Mouse (Mus musculus) spleen, postnatal 36 days (tissue): ENCODE data around the gene Fgfr2.
A peak's percentile ranks its signal among the peaks of the same experiment; 100 is the strongest.

ENCODE experiments used
- DNase-seq, 2 experiments: peaks; one replicate each; pipeline ENCODE4 v3.0.0; 2022; ENCODE audit warnings: low spot score in 2 of 2, mixed read lengths in 1 of 2

The Fgfr2 gene

GRCm38 (mm10) chr7:132339041-132339839 lies 783.9 kb downstream of the Fgfr2 start:
- no peak for DNase-seq

DNA sequence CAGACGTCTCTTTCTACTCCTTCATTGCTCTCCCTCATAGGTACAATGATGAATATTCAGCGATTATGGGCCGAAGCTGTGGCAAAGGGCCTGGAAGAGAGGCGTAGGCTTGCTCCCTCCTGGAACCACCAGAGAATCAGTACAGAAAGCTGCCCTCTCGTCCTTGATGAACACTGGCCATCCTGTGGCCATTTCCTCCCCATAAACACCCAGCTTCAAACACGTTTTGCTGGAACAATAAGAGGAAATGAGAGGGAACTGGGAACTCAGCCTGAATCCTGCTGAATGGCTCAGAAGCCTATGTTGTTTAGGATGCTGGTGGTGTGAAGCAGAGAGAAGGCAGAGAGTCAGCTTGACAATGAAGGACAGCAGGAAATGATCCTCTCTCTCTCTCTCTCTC lies 784.8 kb downstream of the Fgfr2 start:
- no peak for DNase-seq

- DNase-seq: no peak
Measured at GRCm38 (mm10) chr7:132337268-132337917, 785.8 kb downstream of the Fgfr2 start.

- DNase-seq: no peak
Measured at GRCm38 (mm10) chr7:132336781-132337180, 786.4 kb downstream of the Fgfr2 start.

GRCm38 (mm10) chr7:132335367-132335766 lies 787.8 kb downstream of the Fgfr2 start:
- peak; percentile 64 for DNase-seq

DNA sequence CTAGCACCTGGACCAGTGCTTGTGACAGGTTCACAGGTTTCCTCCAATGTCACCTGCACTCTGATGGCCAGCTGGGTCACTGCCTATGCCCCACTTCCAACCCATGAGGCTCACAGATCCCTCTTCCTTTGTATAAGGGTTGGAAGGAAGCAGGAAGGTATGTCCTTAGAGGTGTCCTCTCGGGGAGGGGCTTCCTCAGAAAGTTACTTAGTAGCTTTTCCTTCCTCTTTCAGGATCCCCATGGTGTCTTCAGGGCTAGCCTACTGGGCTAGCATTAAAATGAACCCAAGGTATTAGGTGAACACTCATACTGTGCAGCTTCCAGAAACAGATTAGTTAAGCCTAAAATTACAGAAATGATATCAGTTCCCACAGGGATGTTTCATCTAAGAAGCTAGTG lies 790.1 kb downstream of the Fgfr2 start:
- DNase-seq: peak in 1 of 2 experiments; percentile 45

- no peak for DNase-seq
Measured at GRCm38 (mm10) chr7:132332176-132332575, 791.0 kb downstream of the Fgfr2 start.

DNA sequence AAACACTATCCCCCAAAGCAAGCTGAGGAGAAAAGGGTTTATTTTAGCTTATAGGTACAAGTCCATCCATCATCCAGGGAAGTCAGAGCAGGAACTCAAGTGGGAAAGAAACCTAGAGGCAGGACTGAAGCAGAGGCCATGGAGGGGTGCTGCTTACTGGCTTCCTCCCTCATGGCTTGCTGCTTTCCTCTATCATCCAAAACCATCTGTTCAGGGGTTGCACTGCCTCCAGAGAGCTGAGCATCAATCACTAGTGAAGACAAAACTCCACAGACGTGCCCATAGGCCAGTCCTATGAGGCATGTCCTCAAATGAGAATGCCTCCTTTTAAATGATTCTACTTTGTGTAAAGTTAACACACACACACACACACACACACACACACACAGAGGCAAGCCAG lies 793.0 kb downstream of the Fgfr2 start:
- DNase-seq: no peak

GRCm38 (mm10) chr7:132328648-132329047 lies 794.5 kb downstream of the Fgfr2 start:
- DNase-seq: no peak

DNA sequence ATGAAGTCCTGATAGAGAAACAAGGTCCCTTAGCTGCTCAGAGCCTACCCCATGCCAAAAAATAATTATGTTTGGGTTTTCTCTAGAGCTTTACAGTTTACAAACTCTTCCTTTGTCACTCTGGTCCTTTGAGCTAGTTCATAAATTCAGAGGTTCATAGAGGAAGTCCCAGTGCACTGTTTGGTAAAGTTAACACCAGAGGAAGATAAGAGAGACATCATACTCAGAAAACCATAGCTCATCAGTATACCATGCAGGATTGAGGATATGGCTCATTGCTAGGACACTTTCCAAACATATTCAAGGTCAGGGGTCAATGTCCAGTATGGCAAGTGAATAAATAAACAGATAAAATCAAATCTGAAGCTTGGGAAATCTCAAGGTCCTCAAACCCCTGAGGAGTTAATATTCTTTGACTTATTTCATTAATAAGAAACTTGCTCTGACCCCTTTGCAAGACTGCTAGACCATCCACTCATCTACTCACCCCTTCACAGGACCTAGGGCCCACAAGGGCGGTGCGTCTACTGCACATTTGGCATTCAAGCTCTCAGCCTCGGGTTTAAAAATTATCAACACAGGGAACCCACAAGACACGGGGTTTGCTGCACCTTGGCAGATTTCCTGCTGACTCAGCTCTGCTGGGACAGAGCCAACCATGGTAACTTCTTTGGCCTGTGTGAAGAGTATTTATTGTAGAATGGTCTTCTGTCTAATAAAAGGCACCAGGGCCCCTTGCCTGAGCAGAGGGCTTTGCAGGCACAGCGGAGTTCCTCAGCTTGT lies 797.4 kb downstream of the Fgfr2 start:
- DNase-seq: peak in 1 of 2 experiments; percentile 23

DNA sequence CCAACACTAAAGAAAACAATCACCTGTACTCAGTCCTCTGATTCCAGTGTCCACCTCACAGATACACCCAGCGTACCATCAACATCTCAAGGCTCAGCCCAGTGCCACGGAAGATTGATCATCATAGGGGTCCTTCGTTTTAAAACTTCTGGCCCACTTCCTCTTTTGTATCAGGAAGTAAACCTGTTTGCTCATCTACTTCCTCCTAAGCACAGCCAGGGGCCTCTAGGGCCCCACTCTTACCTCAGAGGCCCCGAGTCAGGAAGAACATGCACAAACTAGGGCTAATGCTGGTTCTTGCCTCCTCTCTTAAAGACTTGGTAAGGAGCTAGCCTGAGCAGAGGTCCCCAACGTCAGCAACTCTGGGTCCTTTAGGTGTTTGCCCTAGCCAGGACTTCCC lies 799.7 kb downstream of the Fgfr2 start:
- peak; percentile 85 to 88 for DNase-seq

GRCm38 (mm10) chr7:132321392-132321958 lies 801.7 kb downstream of the Fgfr2 start:
- no peak for DNase-seq

GRCm38 (mm10) chr7:132317036-132317541 lies 806.1 kb downstream of the Fgfr2 start, which contains the start of gene Chst15:
Gene Chst15 (minus strand): TSS chr7:132317228.
- DNase-seq: peak; percentile 89 to 90

DNA sequence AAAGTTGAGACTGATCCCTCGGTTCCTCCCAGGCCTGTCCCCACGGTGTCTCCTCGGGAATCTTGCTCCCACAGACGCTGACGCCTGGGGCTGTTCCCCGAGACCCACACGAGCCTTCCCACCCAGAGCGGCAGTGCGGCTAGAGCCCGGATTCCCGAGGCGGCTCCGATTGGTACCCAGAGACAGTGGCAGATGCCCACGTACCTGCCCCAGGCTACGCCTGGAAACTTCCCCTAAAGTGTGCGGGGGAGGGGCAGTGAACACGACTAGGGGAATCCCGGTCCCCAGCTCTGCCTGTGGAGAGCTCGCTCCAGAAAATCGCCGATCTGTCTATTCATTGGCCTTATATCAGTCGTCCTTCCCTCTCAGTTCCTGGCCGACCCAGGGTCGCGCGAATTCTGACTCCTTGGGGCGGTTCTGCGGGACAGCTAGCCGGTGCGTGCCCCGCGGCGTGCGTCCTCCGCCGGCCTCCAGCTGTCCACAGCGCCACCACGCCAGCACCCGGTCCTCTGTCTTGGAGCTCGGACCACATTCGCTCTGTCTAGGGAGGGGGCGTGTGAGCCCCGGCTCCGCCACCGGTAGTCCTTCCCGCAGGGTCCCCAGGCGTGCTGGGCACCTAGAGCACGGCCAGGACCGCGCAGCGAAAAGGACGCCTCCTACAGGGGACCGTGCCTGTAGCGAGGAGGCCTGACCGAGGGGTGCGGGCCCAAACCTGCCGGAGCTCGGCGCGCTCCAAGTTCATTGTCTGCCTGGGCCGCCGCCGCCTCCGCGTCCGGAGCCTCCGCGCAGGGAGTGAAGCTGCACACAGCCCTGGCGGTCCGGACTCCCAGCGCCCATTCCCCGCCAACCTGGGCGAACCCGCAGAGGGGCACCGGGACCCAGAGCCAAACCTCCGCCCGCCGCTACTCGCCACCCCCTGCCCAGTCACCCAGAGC lies 806.8 kb downstream of the Fgfr2 start:
- peak; percentile 82 to 85 for DNase-seq

- peak; percentile 75 to 79 for DNase-seq
Measured at GRCm38 (mm10) chr7:132315149-132316091, 807.7 kb downstream of the Fgfr2 start.

DNA sequence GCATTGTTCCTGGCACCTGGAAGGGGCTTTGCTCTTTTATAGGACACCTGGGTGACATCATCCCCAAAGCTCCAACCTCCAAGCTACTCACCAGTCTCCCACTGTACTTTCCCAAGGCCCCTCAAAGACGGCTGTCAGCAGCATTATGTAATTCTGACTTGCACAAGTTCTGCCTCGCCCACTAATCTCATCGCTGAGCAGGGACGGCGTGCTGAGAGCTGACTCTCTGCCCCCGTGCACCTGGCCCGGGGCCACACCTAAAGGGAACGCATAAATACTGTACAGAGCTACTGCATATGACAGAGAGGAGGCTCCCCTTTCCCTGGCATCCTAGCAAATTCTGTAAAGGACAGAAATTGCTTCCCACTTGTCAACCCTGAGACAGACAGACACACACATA lies 810.8 kb downstream of the Fgfr2 start:
- no peak for DNase-seq

DNA sequence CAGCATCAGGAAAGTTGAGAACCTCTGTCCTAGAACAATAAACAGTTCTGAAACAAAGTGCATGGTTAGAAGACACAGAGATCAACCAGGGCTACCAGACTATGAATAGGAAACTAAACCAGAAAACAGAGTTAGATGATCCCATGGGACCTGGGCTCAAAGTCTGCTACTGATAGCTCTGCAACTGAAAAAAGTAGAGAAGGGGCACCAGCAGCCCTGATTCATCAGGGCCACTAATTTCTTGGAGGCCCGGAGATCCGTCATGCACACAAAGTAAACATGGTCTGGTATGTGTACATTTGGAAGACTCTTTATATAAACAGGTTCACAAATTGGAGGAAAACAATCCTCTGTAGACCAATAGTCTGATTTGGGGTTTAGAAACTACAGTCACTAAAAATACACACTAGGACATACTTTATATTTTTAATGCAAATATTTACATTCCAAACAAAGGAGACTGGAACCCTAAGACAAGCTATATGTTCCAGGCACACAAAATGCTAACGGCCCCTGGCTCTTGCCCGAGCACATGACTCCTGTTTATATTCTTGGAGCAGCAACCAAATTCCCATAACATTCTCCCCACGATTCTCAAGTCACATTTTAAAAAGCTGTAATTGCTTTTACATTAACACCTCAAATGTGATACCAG lies 814.5 kb downstream of the Fgfr2 start:
- DNase-seq: no peak

GRCm38 (mm10) chr7:132307722-132308271 lies 815.4 kb downstream of the Fgfr2 start:
- no peak for DNase-seq
